Mouse (Mus musculus) ES-Bruce4 (cell line): ENCODE measurements around the gene Smarcd1.

Source experiments
- CTCF ChIP-seq: IDR thresholded peaks from one replicate; pipeline ENCODE4 v1.8.1; 2011; ENCODE audit warnings: low read depth, low read length
- EP300 ChIP-seq: IDR thresholded peaks from 2 replicates; pipeline ENCODE4 v1.6.1; 2011; ENCODE audit warnings: low read depth, low read length; ENCODE audit not compliant: insufficient read depth
- POLR2A ChIP-seq: IDR thresholded peaks from one replicate; pipeline ENCODE4 v1.8.1; 2011; ENCODE audit warnings: low read length; ENCODE audit not compliant: insufficient read depth

DNA sequence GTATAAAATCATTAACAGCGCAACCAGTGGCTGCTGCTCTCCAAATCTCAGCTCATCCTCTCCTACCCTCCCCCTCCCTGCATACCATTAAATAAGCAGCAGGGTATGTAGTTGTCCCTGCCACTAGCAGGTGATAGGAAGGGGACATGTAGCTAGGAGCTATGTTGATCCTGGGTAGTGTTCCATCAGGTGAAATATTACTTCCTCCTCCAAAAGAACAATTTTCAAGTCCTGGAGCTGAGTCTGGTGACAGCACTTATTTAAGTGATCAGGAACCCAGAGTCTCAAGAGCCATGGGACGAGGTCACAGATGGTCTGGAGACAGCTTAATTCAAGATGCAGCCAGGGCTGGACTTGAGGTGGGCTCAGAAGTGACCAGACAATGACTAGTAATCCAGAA, 33.7 kb downstream of the Smarcd1 start:
- TF ChIP-seq CTCF (no peak), POLR2A (no peak), EP300 (no peak)
